Mouse (Mus musculus) cerebellum, adult 2 months (tissue): Measurements from ENCODE around the gene Esrrb. TPM values are rescaled to one million over a fixed set of nuclear protein-coding genes. Genes with fewer than 3 reads are reported as not detected.

ENCODE experiments used
- DNase-seq, 2 experiments: peaks; one replicate each; pipeline ENCODE4 v3.0.0; 2021
- H3K27ac ChIP-seq: fragments of 200-500 bp; 2 replicates; pipeline ENCODE4 v1.5.1; 2012; ENCODE audit warnings: low read length, control low read depth, inconsistent platforms; ENCODE audit not compliant: insufficient read depth
- H3K27me3 ChIP-seq: fragments of 200-500 bp; 2 replicates; pipeline ENCODE4 v1.6.1; 2012; ENCODE audit warnings: inconsistent platforms, mild to moderate bottlenecking, low read length, moderate library complexity; ENCODE audit not compliant: control insufficient read depth, insufficient read depth
- H3K4me1 ChIP-seq: fragments of 200-500 bp; 2 replicates; pipeline ENCODE4 v1.6.1; 2011; ENCODE audit warnings: low read length; ENCODE audit not compliant: control insufficient read depth, insufficient read depth
- H3K4me3 ChIP-seq: fragments of 200-500 bp; replicated peaks from 2 replicates; pipeline ENCODE3; 2011; ENCODE audit warnings: mild to moderate bottlenecking, low read depth, low read length, control low read depth; ENCODE audit not compliant: insufficient read depth
- CTCF ChIP-seq: fragments of 200-500 bp; IDR thresholded peaks from 2 replicates; pipeline ENCODE4 v1.5.1; 2011; ENCODE audit warnings: low read depth, mild to moderate bottlenecking, control low read depth, low read length, moderate library complexity, borderline replicate concordance; ENCODE audit not compliant: insufficient read depth
- POLR2A ChIP-seq: fragments of 200-500 bp; IDR thresholded peaks from 2 replicates; pipeline ENCODE4 v1.6.1; 2011; ENCODE audit warnings: low read length, control low read depth, borderline replicate concordance; ENCODE audit not compliant: insufficient read depth
- WGBS: fragments of 180-500 bp; shearing (Covaris S2); methylation state at CpG from one replicate; pipeline ENCODE4 v1.1.7; 2018; 5-methylcytosine and 5-hydroxymethylcytosine counted together
- polyA plus RNA-seq: library from polyadenylated mRNA; depleted of rRNA; stranded (reverse); fragments of >200 nt; gene quantifications from 2 replicates; pipeline ENCODE4 v1.2.3, GENCODE M21; 2012; rRNA removed

Gene Esrrb
- polyA plus RNA-seq, 1 experiment, result 9.8 TPM

DNA sequence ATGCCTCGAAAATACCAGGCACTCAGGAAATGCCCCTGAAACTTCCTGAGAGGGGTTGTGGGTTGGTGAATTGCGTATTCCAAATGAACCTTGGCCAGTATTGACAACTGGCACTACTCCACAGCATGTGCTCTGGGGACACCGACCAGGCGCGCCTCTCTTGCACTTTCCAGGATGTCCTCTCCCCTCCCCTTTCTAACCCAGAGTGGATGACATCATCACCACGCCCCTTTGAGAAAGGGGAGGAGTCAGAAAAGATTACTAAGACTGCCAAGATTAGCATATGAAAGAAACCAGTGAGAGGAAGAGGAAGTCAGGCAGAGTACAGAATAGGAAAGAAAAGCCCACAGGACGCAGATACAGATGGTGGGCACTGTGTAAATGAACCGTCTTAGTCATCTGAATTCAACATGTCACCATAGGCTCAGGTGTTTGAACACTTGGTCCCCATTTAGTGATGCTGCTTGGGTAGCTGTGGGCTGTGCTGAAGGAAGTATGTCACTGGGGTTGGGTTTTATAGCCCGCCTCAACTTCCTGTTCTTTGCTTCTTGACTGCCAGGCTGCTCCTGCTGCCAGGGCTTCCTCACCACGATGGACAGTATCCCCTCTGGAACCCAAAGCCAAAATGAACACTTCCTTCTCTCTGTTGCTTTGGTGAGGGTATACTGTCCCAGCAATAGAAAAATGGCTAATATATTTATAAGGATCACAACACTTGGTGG, 196.0 kb downstream of the Esrrb start:
- Histone ChIP-seq H3K4me1 (no peaks in the 10 kb centered on the region), H3K4me3 (no peak overlapping the region), H3K27ac (no peak overlapping the region), H3K27me3 (no peaks in the 10 kb centered on the region)
- no peak for DNase-seq
- TF ChIP-seq CTCF, result no peak
- TF ChIP-seq POLR2A, result no peak
- WGBS, result 27% methylated on average over 10 of the region's 10 CpGs

DNA sequence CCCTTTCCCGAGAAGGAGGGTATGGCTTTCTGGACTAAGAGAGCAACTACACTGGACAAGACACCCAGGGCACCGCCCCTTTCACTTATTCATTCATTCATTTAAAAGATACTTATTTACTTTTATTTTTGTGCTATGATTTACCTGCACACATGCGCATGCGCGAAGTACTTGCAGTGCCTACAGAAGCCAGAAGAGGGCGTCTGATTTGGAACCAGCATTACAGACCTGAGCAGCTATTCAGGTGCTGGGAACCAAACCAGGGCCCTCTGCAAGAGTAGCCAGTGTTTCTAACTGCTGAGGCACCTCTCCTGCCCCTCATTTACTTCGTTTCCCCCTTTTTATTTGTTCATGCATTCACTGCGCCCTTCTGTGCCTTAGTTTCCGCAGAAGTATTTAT, 198.0 kb downstream of the Esrrb start:
- WGBS, result 93% methylated on average over 9 of the region's 9 CpGs

DNA sequence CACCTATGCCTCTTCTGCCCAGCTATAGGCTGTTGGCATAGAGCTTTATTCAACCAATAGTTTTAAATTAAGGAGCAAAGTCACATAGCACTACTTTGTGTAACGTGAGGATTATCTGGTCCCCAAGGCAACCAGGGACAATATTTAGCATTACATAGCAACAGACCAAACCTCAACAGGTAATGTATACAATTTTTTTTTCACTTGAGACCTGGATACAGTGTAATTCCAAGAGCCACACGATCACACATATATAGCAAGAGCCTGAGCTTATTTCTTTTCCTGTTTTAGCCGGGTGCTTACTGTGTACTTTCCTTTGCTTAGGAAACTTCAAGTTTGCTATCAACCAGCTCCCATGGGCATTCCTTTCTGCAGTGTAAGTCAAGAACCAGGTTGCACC, 201.8 kb downstream of the Esrrb start:
- no peaks in the 10 kb centered on the region for H3K27me3 ChIP-seq
- H3K4me1 ChIP-seq, result no peaks in the 10 kb centered on the region
- TF ChIP-seq CTCF, result no peak
- TF ChIP-seq POLR2A, result no peak
- 86% methylated on average over 3 of the region's 3 CpGs for WGBS
- DNase-seq, result no peak
- no peak overlapping the region for H3K27ac ChIP-seq
- no peak overlapping the region for H3K4me3 ChIP-seq

More for the DNA sequence above, 198.0 kb downstream of the Esrrb start:
- no peak for TF ChIP-seq POLR2A
- no peak for TF ChIP-seq CTCF
- Histone ChIP-seq H3K4me3 (no peak overlapping the region), H3K4me1 (no peaks in the 10 kb centered on the region), H3K27me3 (no peaks in the 10 kb centered on the region), H3K27ac (no peak overlapping the region)
- DNase-seq, result no peak

DNA sequence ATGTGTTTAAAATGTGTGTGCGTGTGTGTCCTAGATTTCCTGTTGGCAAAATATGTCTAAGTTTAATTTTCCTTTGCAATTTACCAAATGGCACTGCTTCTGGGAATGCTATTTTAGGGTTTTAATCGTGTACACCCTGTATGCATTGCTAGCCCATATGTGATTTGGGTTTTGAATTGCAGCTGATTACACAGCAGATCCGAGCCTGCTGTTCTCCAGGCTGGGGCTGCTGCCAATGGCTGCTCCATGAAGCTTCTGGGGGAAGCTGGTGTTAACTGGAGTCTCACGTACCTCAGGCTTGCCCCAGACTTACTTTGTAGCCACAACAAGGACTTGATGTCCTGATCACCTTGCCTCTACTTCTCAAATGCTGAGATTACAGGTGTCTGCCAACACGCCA, 205.1 kb downstream of the Esrrb start:
- Histone ChIP-seq H3K4me1 (no peaks in the 10 kb centered on the region), H3K4me3 (no peak overlapping the region), H3K27ac (no peak overlapping the region), H3K27me3 (no peaks in the 10 kb centered on the region)
- WGBS, result 67% methylated on average over 5 of the region's 5 CpGs
- TF ChIP-seq POLR2A (no peak), CTCF (no peak)
- DNase-seq, result no peak

Other genes starting within 250 kb of the Esrrb start
- 26.1 and 28.0 TPM in 2 replicates for gene Gpatch2l, start 119.3 kb upstream of the Esrrb start, polyA plus RNA-seq